Mouse (Mus musculus): Measurements from ENCODE around the gene Alox5.

- no peak for TF ChIP-seq CTCF (IDR thresholded peaks at IDR 0.05; ENCODE audit: borderline replicate concordance, extremely low read depth, insufficient read depth, insufficient read length)
- no peak for TF ChIP-seq POLR2A (IDR thresholded peaks at IDR 0.05; ENCODE audit: borderline replicate concordance, extremely low read depth, insufficient read depth, insufficient read length, poor library complexity, severe bottlenecking)
Observed at GRCm38 (mm10) chr6:116420271-116420670, 40.7 kb downstream of the Alox5 start.
